Mouse (Mus musculus): Measurements from ENCODE around the gene Olfr1065. TPM values are rescaled to one million over a fixed set of nuclear protein-coding genes. Genes with fewer than 3 reads are reported as not detected.
"Not testable (repeated sequence)": the region's sequence is repeated elsewhere in the genome, so short reads cannot be mapped to it uniquely, and the experiment has no call there.

Gene Olfr1065
- not detected for polyA plus RNA-seq (2017; shearing (Covaris generic))

GRCm38 (mm10) chr2:86450491-86450890, at the start of gene Olfr1065:
Gene Olfr1065, minus strand, starts transcription at chr2:86450591.
- ATAC-seq = not testable (repeated sequence)

- no peak for ATAC-seq
These were observed 36.9 kb upstream of the Olfr1065 start, which contains the start of gene Olfr228 for GRCm38 (mm10) chr2:86487286-86487685. Gene Olfr228, minus strand, starts transcription at chr2:86487386.

- no peak for ATAC-seq
These were observed 14.2 kb upstream of the Olfr1065 start for GRCm38 (mm10) chr2:86464442-86465109.

- ATAC-seq = no peak
These were observed 10.0 kb upstream of the Olfr1065 start for GRCm38 (mm10) chr2:86460434-86460833.

- ATAC-seq = no peak
These were observed 5.8 kb upstream of the Olfr1065 start, which contains the start of gene Olfr1066 for GRCm38 (mm10) chr2:86456169-86456568. Gene Olfr1066, minus strand, starts transcription at chr2:86456269.

DNA sequence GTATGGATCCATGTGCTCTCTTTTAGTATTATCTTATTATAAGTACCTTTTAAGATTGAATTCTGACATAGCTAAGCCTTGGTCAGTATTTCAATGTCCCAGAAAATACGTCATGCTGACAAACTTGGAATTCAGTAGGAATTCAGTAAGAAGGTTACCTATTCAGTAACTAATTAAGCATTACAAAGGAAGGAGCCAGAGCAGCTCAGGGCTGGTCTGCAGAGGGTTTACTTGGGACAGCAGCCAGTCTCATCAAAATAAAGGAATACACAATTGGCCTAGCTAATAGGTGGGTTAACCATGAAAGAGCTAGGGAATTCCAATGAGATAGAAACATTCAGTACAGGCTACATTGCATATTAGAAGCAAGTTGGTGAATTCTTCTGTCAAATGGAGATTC, 8.3 kb downstream of the Olfr1065 start:
- ATAC-seq = not testable (repeated sequence)

GRCm38 (mm10) chr2:86428511-86428910, 21.9 kb downstream of the Olfr1065 start:
- ATAC-seq = not testable (repeated sequence)

DNA sequence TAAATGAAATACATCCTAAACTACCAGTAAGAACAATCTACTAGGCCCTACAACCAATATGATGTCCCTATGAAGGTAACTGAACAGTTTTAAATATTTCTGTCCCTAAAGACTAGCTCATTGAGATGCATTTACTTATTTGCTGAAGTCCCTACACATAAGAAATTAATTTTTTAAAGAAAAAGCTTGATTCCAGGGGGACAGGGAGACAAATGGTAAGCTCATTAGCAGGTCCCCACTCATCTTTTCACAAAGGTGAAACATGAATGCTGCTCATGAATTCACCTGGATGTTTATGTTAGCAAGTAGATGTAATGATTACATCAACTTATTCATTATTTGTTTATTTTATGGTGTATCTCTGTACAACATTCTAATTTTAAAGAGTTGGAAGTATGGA, 23.7 kb downstream of the Olfr1065 start, which contains the start of gene Olfr1062:
Gene Olfr1062, minus strand, starts transcription at position 101 of the 400 bp plus-strand sequence.
- ATAC-seq = not testable (repeated sequence)

- no peak for ATAC-seq
These were observed 36.4 kb downstream of the Olfr1065 start, which contains the start of gene Olfr1061 for GRCm38 (mm10) chr2:86413950-86414349. Gene Olfr1061, minus strand, starts transcription at chr2:86414050.

DNA sequence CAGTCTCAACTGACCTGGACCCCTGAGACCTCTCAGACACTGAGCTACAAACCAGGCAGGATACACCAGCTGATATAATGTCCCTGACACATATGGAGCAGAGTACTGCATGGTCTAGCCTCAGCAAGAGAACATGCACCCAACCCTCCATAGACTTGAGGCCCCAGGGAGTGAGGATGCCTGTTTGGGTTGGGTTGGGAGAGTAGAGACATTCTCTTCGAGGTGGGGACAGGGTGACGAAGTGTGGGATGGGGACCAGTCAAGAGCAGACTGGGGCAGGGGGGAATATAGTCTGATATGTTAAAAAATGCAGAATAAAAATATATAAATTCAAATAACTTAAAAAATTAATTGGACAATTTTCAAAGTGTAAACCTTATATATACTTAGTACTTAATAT, 55.3 kb downstream of the Olfr1065 start:
- no peak for ATAC-seq

Other genes with a start within 250 kb of the Olfr1065 start
- gene Olfr1045, start 247.6 kb downstream of the Olfr1065 start, polyA plus RNA-seq (2017; shearing (Covaris generic)) = not detected
- not detected for gene Olfr1046, start 231.3 kb downstream of the Olfr1065 start, polyA plus RNA-seq (2017; shearing (Covaris generic))
- gene Olfr1047, start 219.2 kb downstream of the Olfr1065 start, polyA plus RNA-seq (2017; shearing (Covaris generic)) = not detected
- gene Olfr1048, start 210.3 kb downstream of the Olfr1065 start, polyA plus RNA-seq (2017; shearing (Covaris generic)) = not detected
- gene Olfr1049, start 192.3 kb downstream of the Olfr1065 start, polyA plus RNA-seq (2017; shearing (Covaris generic)) = not detected
- gene Olfr1051, start 171.5 kb downstream of the Olfr1065 start, polyA plus RNA-seq (2017; shearing (Covaris generic)) = not detected
- under 1 TPM in 1 of 3 experiments, not detected in 2; 0.21 TPM for gene Olfr1052, start 158.1 kb downstream of the Olfr1065 start, polyA plus RNA-seq (2017; shearing (Covaris generic))
- gene Olfr1053, start 135.3 kb downstream of the Olfr1065 start, polyA plus RNA-seq (2017; shearing (Covaris generic)) = not detected
- not detected for gene Olfr1054, start 115.2 kb downstream of the Olfr1065 start, polyA plus RNA-seq (2017; shearing (Covaris generic))
- gene Olfr1055, start 100.3 kb downstream of the Olfr1065 start, polyA plus RNA-seq (2017; shearing (Covaris generic)) = not detected
- not detected for gene Olfr1056, start 88.1 kb downstream of the Olfr1065 start, polyA plus RNA-seq (2017; shearing (Covaris generic))
- not detected for gene Olfr1057, start 72.2 kb downstream of the Olfr1065 start, polyA plus RNA-seq (2017; shearing (Covaris generic))
- gene Olfr1058, start 62.0 kb downstream of the Olfr1065 start, polyA plus RNA-seq (2017; shearing (Covaris generic)) = not detected
- not detected for gene Olfr1061, start 36.5 kb downstream of the Olfr1065 start, polyA plus RNA-seq (2017; shearing (Covaris generic))
- gene Olfr1062, start 23.8 kb downstream of the Olfr1065 start, polyA plus RNA-seq (2017; shearing (Covaris generic)) = not detected
- gene Olfr1066, start 5.7 kb upstream of the Olfr1065 start, polyA plus RNA-seq (2017; shearing (Covaris generic)) = not detected
- not detected for gene Olfr228, start 36.8 kb upstream of the Olfr1065 start, polyA plus RNA-seq (2017; shearing (Covaris generic))
- gene Olfr1076, start 57.9 kb upstream of the Olfr1065 start, polyA plus RNA-seq (2017; shearing (Covaris generic)) = not detected
- gene Olfr1079, start 91.9 kb upstream of the Olfr1065 start, polyA plus RNA-seq (2017; shearing (Covaris generic)) = not detected
- gene Olfr1080, start 107.6 kb upstream of the Olfr1065 start, polyA plus RNA-seq (2017; shearing (Covaris generic)) = not detected
- not detected for gene Olfr1082, start 148.4 kb upstream of the Olfr1065 start, polyA plus RNA-seq (2017; shearing (Covaris generic))
- not detected for gene Olfr1084, start 189.1 kb upstream of the Olfr1065 start, polyA plus RNA-seq (2017; shearing (Covaris generic))
- not detected for gene Olfr1085, start 211.4 kb upstream of the Olfr1065 start, polyA plus RNA-seq (2017; shearing (Covaris generic))
- not detected for gene Olfr1086, start 229.5 kb upstream of the Olfr1065 start, polyA plus RNA-seq (2017; shearing (Covaris generic))
- gene Olfr1087, start 247.8 kb upstream of the Olfr1065 start, polyA plus RNA-seq (2017; shearing (Covaris generic)) = not detected